Mouse (Mus musculus): ENCODE results near the gene Cd274. TPM values are rescaled to one million over a fixed set of nuclear protein-coding genes. Genes with fewer than 3 reads are reported as not detected.

Cd274 gene
- polyA plus RNA-seq (2015; fragmentation: Nextera tagmentation; extraction: Ambion mirVana): 0.96 and 1.0 TPM in 2 replicates

- Histone ChIP-seq H3K36me3 (ENCODE audit: control insufficient read depth, insufficient read depth) (no peaks in the 10 kb centered on the region), H3K9ac (ENCODE audit: low read depth, low read length) (peak within 1 kb of the TSS; percentile 69), H3K9me3 (replicated peaks; ENCODE audit: control insufficient read depth, low read length) (no peaks in the 10 kb centered on the region), H3K27ac (ENCODE audit: low read length) (peak within 1 kb of the TSS; percentile 88), H3K4me2 (ENCODE audit: low read depth, low read length) (peak within 1 kb of the TSS; percentile 96), H3K4me1 (ENCODE audit: control insufficient read depth, low read depth, low read length) (peaks cover 20% of the 10 kb centered on the region), H3K4me3 (ENCODE audit: low read depth, low read length) (peak within 1 kb of the TSS; percentile 78), H3K27me3 (ENCODE audit: control insufficient read depth, insufficient read depth, low read depth, low read length) (no peaks in the 10 kb centered on the region)
- ATAC-seq (ENCODE audit: low read depth): peak; percentile 92
- WGBS (ENCODE audit: insufficient replicate concordance): 0% methylated on average over 26 of the region's 26 CpGs
Measured at GRCm38 (mm10) chr19:29366969-29367622, at the start of gene Cd274, which contains the start of gene Plgrkt. Gene Cd274, plus strand, starts transcription at chr19:29367455. Gene Plgrkt, minus strand, starts transcription at chr19:29367390.

- 0 out of 2 replicates have a peak, but pooled peaks cover 2% of the 10 kb centered on the region for H3K27me3 ChIP-seq (ENCODE audit: control insufficient read depth, insufficient read depth, low read depth, low read length)
- ATAC-seq (ENCODE audit: low read depth): no peak
- H3K9me3 ChIP-seq (replicated peaks; ENCODE audit: control insufficient read depth, low read length): no peaks in the 10 kb centered on the region
- H3K36me3 ChIP-seq (ENCODE audit: control insufficient read depth, insufficient read depth): no peaks in the 10 kb centered on the region
- H3K27ac ChIP-seq (ENCODE audit: low read length): no peak overlapping the region
- 56% methylated on average over 8 of the region's 8 CpGs for WGBS (ENCODE audit: insufficient replicate concordance)
- H3K4me1 ChIP-seq (ENCODE audit: control insufficient read depth, low read depth, low read length): peaks cover 9% of the 10 kb centered on the region
- no peak overlapping the region for H3K4me2 ChIP-seq (ENCODE audit: low read depth, low read length)
- H3K4me3 ChIP-seq (ENCODE audit: low read depth, low read length): no peak overlapping the region
- no peak overlapping the region for H3K9ac ChIP-seq (ENCODE audit: low read depth, low read length)
Measured at GRCm38 (mm10) chr19:29323416-29324049, 43.7 kb upstream of the Cd274 start.

- Histone ChIP-seq H3K27ac (ENCODE audit: low read length) (no peak within 1 kb of the TSS), H3K9me3 (replicated peaks; ENCODE audit: control insufficient read depth, low read length) (no peaks in the 10 kb centered on the region), H3K9ac (ENCODE audit: low read depth, low read length) (peak within 1 kb of the TSS; percentile 38; the same call in 1 of the 2 replicates), H3K4me3 (ENCODE audit: low read depth, low read length) (peak within 1 kb of the TSS; percentile 52), H3K4me2 (ENCODE audit: low read depth, low read length) (peak within 1 kb of the TSS; percentile 79), H3K4me1 (ENCODE audit: control insufficient read depth, low read depth, low read length) (peaks cover 9% of the 10 kb centered on the region), H3K36me3 (ENCODE audit: control insufficient read depth, insufficient read depth) (no peaks in the 10 kb centered on the region), H3K27me3 (ENCODE audit: control insufficient read depth, insufficient read depth, low read depth, low read length) (0 out of 2 replicates have a peak, but pooled peaks cover 2% of the 10 kb centered on the region)
- peak; percentile 98 for ATAC-seq (ENCODE audit: low read depth)
- 5% methylated on average over 26 of the region's 31 CpGs for WGBS (ENCODE audit: insufficient replicate concordance)
Measured at GRCm38 (mm10) chr19:29325053-29325851, 42.0 kb upstream of the Cd274 start, which contains the start of gene Insl6. Gene Insl6, minus strand, starts transcription at chr19:29325356.

GRCm38 (mm10) chr19:29325852-29326180 lies 41.4 kb upstream of the Cd274 start:
- Histone ChIP-seq H3K4me2 (ENCODE audit: low read depth, low read length) (peak overlapping the region; percentile 79), H3K4me3 (ENCODE audit: low read depth, low read length) (peak overlapping the region; percentile 52), H3K9me3 (replicated peaks; ENCODE audit: control insufficient read depth, low read length) (no peaks in the 10 kb centered on the region), H3K4me1 (ENCODE audit: control insufficient read depth, low read depth, low read length) (peaks cover 9% of the 10 kb centered on the region), H3K27ac (ENCODE audit: low read length) (no peak overlapping the region), H3K9ac (ENCODE audit: low read depth, low read length) (no peak overlapping the region), H3K27me3 (ENCODE audit: control insufficient read depth, insufficient read depth, low read depth, low read length) (0 out of 2 replicates have a peak, but pooled peaks cover 2% of the 10 kb centered on the region), H3K36me3 (ENCODE audit: control insufficient read depth, insufficient read depth) (no peaks in the 10 kb centered on the region)
- ATAC-seq (ENCODE audit: low read depth): no peak
- 64% methylated on average over 9 of the region's 9 CpGs for WGBS (ENCODE audit: insufficient replicate concordance)

GRCm38 (mm10) chr19:29326396-29326795 lies 40.9 kb upstream of the Cd274 start:
- no peak overlapping the region for H3K9ac ChIP-seq (ENCODE audit: low read depth, low read length)
- no peak overlapping the region for H3K4me2 ChIP-seq (ENCODE audit: low read depth, low read length)
- 91% methylated on average over 4 of the region's 4 CpGs for WGBS (ENCODE audit: insufficient replicate concordance)
- H3K27me3 ChIP-seq (ENCODE audit: control insufficient read depth, insufficient read depth, low read depth, low read length): 0 out of 2 replicates have a peak, but pooled peaks cover 2% of the 10 kb centered on the region
- peaks cover 9% of the 10 kb centered on the region for H3K4me1 ChIP-seq (ENCODE audit: control insufficient read depth, low read depth, low read length)
- no peak overlapping the region for H3K27ac ChIP-seq (ENCODE audit: low read length)
- H3K36me3 ChIP-seq (ENCODE audit: control insufficient read depth, insufficient read depth): no peaks in the 10 kb centered on the region
- ATAC-seq (ENCODE audit: low read depth): no peak
- H3K9me3 ChIP-seq (replicated peaks; ENCODE audit: control insufficient read depth, low read length): no peaks in the 10 kb centered on the region
- H3K4me3 ChIP-seq (ENCODE audit: low read depth, low read length): no peak overlapping the region

- Histone ChIP-seq H3K36me3 (ENCODE audit: control insufficient read depth, insufficient read depth) (no peaks in the 10 kb centered on the region), H3K27me3 (ENCODE audit: control insufficient read depth, insufficient read depth, low read depth, low read length) (0 out of 2 replicates have a peak, but pooled peaks cover 2% of the 10 kb centered on the region), H3K27ac (ENCODE audit: low read length) (no peak overlapping the region), H3K4me2 (ENCODE audit: low read depth, low read length) (no peak overlapping the region), H3K9ac (ENCODE audit: low read depth, low read length) (no peak overlapping the region), H3K4me1 (ENCODE audit: control insufficient read depth, low read depth, low read length) (peaks cover 9% of the 10 kb centered on the region), H3K4me3 (ENCODE audit: low read depth, low read length) (no peak overlapping the region), H3K9me3 (replicated peaks; ENCODE audit: control insufficient read depth, low read length) (no peaks in the 10 kb centered on the region)
- WGBS (ENCODE audit: insufficient replicate concordance): 78% methylated on average over 13 of the region's 13 CpGs
- no peak for ATAC-seq (ENCODE audit: low read depth)
Measured at GRCm38 (mm10) chr19:29326822-29327552, 40.3 kb upstream of the Cd274 start.

GRCm38 (mm10) chr19:29334068-29334745 lies 33.0 kb upstream of the Cd274 start, which contains the start of gene Rln1:
Gene Rln1, minus strand, starts transcription at chr19:29334670.
- Histone ChIP-seq H3K36me3 (ENCODE audit: control insufficient read depth, insufficient read depth) (no peaks in the 10 kb centered on the region), H3K4me1 (ENCODE audit: control insufficient read depth, low read depth, low read length) (no peaks in the 10 kb centered on the region), H3K4me2 (ENCODE audit: low read depth, low read length) (peak within 1 kb of the TSS; percentile 44), H3K9ac (ENCODE audit: low read depth, low read length) (no peak within 1 kb of the TSS; the same call in 1 of the 2 replicates), H3K9me3 (replicated peaks; ENCODE audit: control insufficient read depth, low read length) (no peaks in the 10 kb centered on the region), H3K27me3 (ENCODE audit: control insufficient read depth, insufficient read depth, low read depth, low read length) (peaks cover 25% of the 10 kb centered on the region), H3K4me3 (ENCODE audit: low read depth, low read length) (peak within 1 kb of the TSS; percentile 16), H3K27ac (ENCODE audit: low read length) (no peak within 1 kb of the TSS)
- ATAC-seq (ENCODE audit: low read depth): no peak
- WGBS (ENCODE audit: insufficient replicate concordance): 10% methylated on average over 23 of the region's 23 CpGs

GRCm38 (mm10) chr19:29336624-29337023 lies 30.6 kb upstream of the Cd274 start:
- H3K9ac ChIP-seq (ENCODE audit: low read depth, low read length): no peak overlapping the region
- no peak overlapping the region for H3K4me3 ChIP-seq (ENCODE audit: low read depth, low read length)
- WGBS (ENCODE audit: insufficient replicate concordance): 86% methylated on average over 2 of the region's 2 CpGs
- H3K4me1 ChIP-seq (ENCODE audit: control insufficient read depth, low read depth, low read length): no peaks in the 10 kb centered on the region
- H3K36me3 ChIP-seq (ENCODE audit: control insufficient read depth, insufficient read depth): no peaks in the 10 kb centered on the region
- no peak overlapping the region for H3K4me2 ChIP-seq (ENCODE audit: low read depth, low read length)
- no peaks in the 10 kb centered on the region for H3K9me3 ChIP-seq (replicated peaks; ENCODE audit: control insufficient read depth, low read length)
- peaks cover 25% of the 10 kb centered on the region for H3K27me3 ChIP-seq (ENCODE audit: control insufficient read depth, insufficient read depth, low read depth, low read length)
- no peak overlapping the region for H3K27ac ChIP-seq (ENCODE audit: low read length)
- no peak for ATAC-seq (ENCODE audit: low read depth)

All from liver, embryonic 16.5 days (tissue).